27 mouse cellular contexts compared by ENCODE assay signal in the genomic region with DNA sequence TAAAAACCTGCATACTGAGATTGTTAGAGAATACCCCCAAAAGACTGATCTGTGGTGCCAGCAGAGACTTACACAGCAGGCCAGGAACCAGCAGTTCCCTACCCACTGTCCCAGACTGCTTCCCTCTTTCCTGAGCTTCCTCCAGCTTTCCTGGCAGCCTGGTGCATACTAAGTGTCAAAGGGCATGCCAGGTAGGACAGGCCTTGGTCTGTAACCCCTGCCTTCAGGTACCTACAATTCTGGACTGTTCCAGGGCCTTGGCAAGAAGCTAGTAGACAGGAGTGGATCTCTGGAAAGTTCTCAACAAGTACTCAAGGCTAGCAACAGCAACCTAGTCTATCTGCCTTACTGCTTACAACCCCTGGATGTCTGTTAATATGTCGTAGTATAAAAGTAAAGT. TPM values are rescaled to one million over a fixed set of nuclear protein-coding genes. Genes with fewer than 3 reads are reported as not detected.
"Had no signal": no experiment of that assay in that cellular context is flagged by ENCODE, and none has a peak within 500 bp of the region (broad histone marks: within the 10 kb centered on the region; RNA-seq: fewer than 3 reads in every experiment).

No protein-coding gene starts in this region.

- H3K4me3 ChIP-seq: limb, embryonic 12.5 days; limb, embryonic 15.5 days; lung, embryonic 15.5 days had no signal

- H3K4me1 ChIP-seq: limb, embryonic 12.5 days had no signal

- H3K9me3 ChIP-seq: limb, embryonic 12.5 days; limb, embryonic 15.5 days; lung, embryonic 15.5 days had no signal

- H3K9ac ChIP-seq: limb, embryonic 12.5 days; limb, embryonic 15.5 days; liver, embryonic 14.5 days; lung, embryonic 15.5 days had no signal

- DNase-seq: kidney, adult 18-20 months; kidney, adult 9 months; kidney, postnatal 14 days; kidney, postnatal 4 days; left cerebral cortex, postnatal 4 days; lung, adult 18-20 months; lung, postnatal 10 days; lung, postnatal 4 days; midbrain, embryonic 14.5 days; thymus, adult 18-20 months; thymus, postnatal 36 days had no signal

- H3K27ac ChIP-seq: limb, embryonic 12.5 days; limb, embryonic 15.5 days; liver, embryonic 14.5 days; lung, embryonic 15.5 days had no signal

- H3K27me3 ChIP-seq: limb, embryonic 12.5 days; limb, embryonic 15.5 days; lung, embryonic 15.5 days had no signal

- H3K4me2 ChIP-seq: limb, embryonic 12.5 days; limb, embryonic 15.5 days; lung, embryonic 15.5 days; midbrain, embryonic 11.5 days had no signal

RNA-seq across cellular contexts. Expression of a gene that starts 9.3 kb away (rescaled TPM):
- total RNA-seq: layer of hippocampus, adult 18-20 months; layer of hippocampus, postnatal 14 days; left cerebral cortex, adult 8-10 months; left cerebral cortex, postnatal 14 days; left cerebral cortex, postnatal 4 days; midbrain, postnatal 0 days had no signal
- polyA plus RNA-seq: kidney, embryonic 16.5 days; limb, embryonic 12.5 days; lung, embryonic 15.5 days; midbrain, embryonic 11.5 days; midbrain, embryonic 14.5 days; midbrain, postnatal 0 days; neural tube, embryonic 11.5 days; neural tube, embryonic 14.5 days had no signal

RNA-seq across cellular contexts. Expression of a gene that starts 34.8 kb away (rescaled TPM):
- total RNA-seq: layer of hippocampus, adult 18-20 months; left cerebral cortex, postnatal 4 days; megakaryocyte-erythroid progenitor cell, adult 5-6 weeks had no signal
- polyA plus RNA-seq: kidney, embryonic 16.5 days; limb, embryonic 12.5 days; limb, embryonic 15.5 days; lung, embryonic 15.5 days; midbrain, embryonic 11.5 days; midbrain, embryonic 14.5 days; neural tube, embryonic 11.5 days; stomach, embryonic 16.5 days; urinary bladder, adult 2 months had no signal

RNA-seq across cellular contexts. Expression of a gene that starts 34.9 kb away (rescaled TPM):
- total RNA-seq: layer of hippocampus, adult 18-20 months; layer of hippocampus, postnatal 14 days; left cerebral cortex, adult 8-10 months; left cerebral cortex, postnatal 14 days; left cerebral cortex, postnatal 4 days; megakaryocyte-erythroid progenitor cell, adult 5-6 weeks; midbrain, postnatal 0 days had no signal
- polyA plus RNA-seq: kidney, embryonic 16.5 days; limb, embryonic 12.5 days; limb, embryonic 15.5 days; liver, embryonic 14.5 days; lung, embryonic 15.5 days; midbrain, embryonic 11.5 days; midbrain, embryonic 14.5 days; midbrain, postnatal 0 days; neural tube, embryonic 11.5 days; neural tube, embryonic 14.5 days; stomach, embryonic 16.5 days; urinary bladder, adult 2 months had no signal
